Mouse (Mus musculus) kidney, adult 2 months (tissue): ENCODE measurements around the gene Vhl. TPM values are rescaled to one million over a fixed set of nuclear protein-coding genes. Genes with fewer than 3 reads are reported as not detected.

Experiments used
- DNase-seq: peaks from one replicate; pipeline ENCODE4 v3.0.0; 2021
- H3K27ac ChIP-seq: fragments of 200-500 bp; 2 replicates; pipeline ENCODE4 v1.5.1; 2012; ENCODE audit warnings: low read depth, low read length, control low read depth, inconsistent platforms; ENCODE audit not compliant: insufficient read depth
- H3K27me3 ChIP-seq: fragments of 200-500 bp; replicated peaks from 2 replicates; pipeline ENCODE4 v1.6.1; 2012; ENCODE audit warnings: mild to moderate bottlenecking, moderate library complexity, low read length, inconsistent platforms; ENCODE audit not compliant: control insufficient read depth, insufficient read depth
- H3K36me3 ChIP-seq: fragments of 200-500 bp; 2 replicates; pipeline ENCODE4 v1.6.1; 2012; ENCODE audit warnings: mild to moderate bottlenecking, moderate library complexity, low read length, inconsistent platforms; ENCODE audit not compliant: control insufficient read depth, insufficient read depth
- H3K4me1 ChIP-seq: fragments of 200-500 bp; 2 replicates; pipeline ENCODE4 v1.6.1; 2011; ENCODE audit warnings: low read length; ENCODE audit not compliant: control insufficient read depth, insufficient read depth
- H3K4me3 ChIP-seq: fragments of 200-500 bp; 2 replicates; pipeline ENCODE4 v1.5.1; 2011; ENCODE audit warnings: mild to moderate bottlenecking, low read depth, low read length, control low read depth; ENCODE audit not compliant: insufficient read depth
- CTCF ChIP-seq: fragments of 200-500 bp; conservative IDR thresholded peaks from 2 replicates; pipeline ENCODE4 v1.5.1; 2011; ENCODE audit warnings: low read depth, mild to moderate bottlenecking, control low read depth, low read length, moderate library complexity, mixed read lengths; ENCODE audit not compliant: insufficient read depth, insufficient read length
- POLR2A ChIP-seq: fragments of 200-500 bp; IDR thresholded peaks from one replicate; pipeline ENCODE4 v1.6.1; 2011; ENCODE audit warnings: low read depth, low read length, control low read depth
- whole genome bisulfite sequencing: fragments of 180-500 bp; shearing (Covaris S2); methylation state at CpG from one replicate; pipeline ENCODE4 v1.1.7; 2018; 5-methylcytosine and 5-hydroxymethylcytosine counted together
- polyA plus RNA-seq: library from polyadenylated mRNA; depleted of rRNA; stranded (reverse); fragments of >200 nt; gene quantifications from 2 replicates; pipeline ENCODE4 v1.2.3, GENCODE M21; 2012

Gene Vhl
- polyA plus RNA-seq, 1 experiment, result 24.6 TPM

DNA sequence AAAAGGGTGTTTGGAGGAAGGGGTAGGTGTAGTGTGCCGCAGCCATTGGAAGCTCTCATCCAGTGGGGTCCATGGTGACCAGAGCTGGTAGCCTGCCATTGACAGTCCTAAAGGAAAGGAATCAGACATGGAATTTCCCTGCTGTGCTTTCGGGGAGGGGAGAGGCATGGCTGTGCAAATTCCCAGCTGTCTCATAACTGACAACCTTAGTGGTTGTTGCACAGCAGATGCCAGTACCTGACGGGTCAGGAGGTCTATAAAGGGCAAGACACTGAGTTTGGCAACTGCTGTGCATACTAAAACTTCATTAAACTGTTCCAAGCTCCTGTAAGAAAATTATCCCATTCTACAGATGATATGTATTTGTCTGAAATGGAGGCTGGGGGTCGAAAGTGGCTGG lies 25.8 kb upstream of the Vhl start:
- no peak for TF ChIP-seq CTCF
- TF ChIP-seq POLR2A, result no peak

DNA sequence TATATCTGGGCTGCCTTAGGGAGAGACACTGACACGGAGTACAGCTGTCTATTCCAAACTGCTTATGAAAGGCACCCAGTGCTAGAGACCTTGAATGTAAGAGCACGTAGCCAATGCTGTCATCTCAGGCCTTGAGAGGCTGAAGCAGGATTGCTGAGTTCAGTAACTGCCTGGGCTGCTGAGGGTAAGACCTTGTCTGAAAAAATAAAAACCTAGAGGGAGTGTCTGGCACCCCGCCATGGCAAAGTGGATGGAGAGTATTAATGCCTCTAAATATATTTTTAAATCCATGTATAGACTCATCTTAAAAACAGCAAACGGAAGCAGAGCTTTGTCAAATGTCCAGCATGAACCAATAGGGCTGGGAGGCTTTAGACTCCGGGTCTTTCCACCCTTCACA lies 23.9 kb upstream of the Vhl start:
- Histone ChIP-seq H3K27me3 (no peaks in the 10 kb centered on the region), H3K27ac (no peak overlapping the region), H3K36me3 (no peaks in the 10 kb centered on the region), H3K4me1 (no peaks in the 10 kb centered on the region), H3K4me3 (no peak overlapping the region)
- DNase-seq, result no peak
- WGBS, result 70% methylated on average over 5 of the region's 5 CpGs
- TF ChIP-seq POLR2A (no peak), CTCF (no peak)

More for the DNA sequence above, 25.8 kb upstream of the Vhl start:
- Histone ChIP-seq H3K27ac (no peak overlapping the region), H3K4me3 (no peak overlapping the region), H3K4me1 (no peaks in the 10 kb centered on the region), H3K27me3 (no peaks in the 10 kb centered on the region), H3K36me3 (no peaks in the 10 kb centered on the region)
- WGBS, result 94% methylated on average over 4 of the region's 4 CpGs
- DNase-seq, result no peak

GRCm38 (mm10) chr6:113600543-113601139 lies 23.1 kb upstream of the Vhl start, which contains the start of gene Fancd2os:
Gene Fancd2os (minus strand): TSS chr6:113600715.
- H3K4me3 ChIP-seq, result no peak within 1 kb of the TSS
- TF ChIP-seq CTCF, result no peak
- TF ChIP-seq POLR2A, result no peak
- DNase-seq, result peak; percentile 60
- peak within 1 kb of the TSS; percentile 20; the same call in 1 of the 2 replicates for H3K27ac ChIP-seq
- H3K27me3 ChIP-seq, result no peaks in the 10 kb centered on the region
- no peaks in the 10 kb centered on the region for H3K4me1 ChIP-seq
- 46% methylated on average over 23 of the region's 23 CpGs for WGBS
- no peaks in the 10 kb centered on the region for H3K36me3 ChIP-seq

GRCm38 (mm10) chr6:113602821-113603220 lies 20.9 kb upstream of the Vhl start:
- H3K36me3 ChIP-seq, result no peaks in the 10 kb centered on the region

GRCm38 (mm10) chr6:113603993-113604392 lies 19.8 kb upstream of the Vhl start:
- no peak for DNase-seq
- Histone ChIP-seq H3K36me3 (no peaks in the 10 kb centered on the region), H3K27ac (peak overlapping the region; percentile 80; the same call in 1 of the 2 replicates), H3K4me1 (peaks cover 6% of the 10 kb centered on the region; the same call in 1 of the 2 replicates), H3K27me3 (no peaks in the 10 kb centered on the region), H3K4me3 (peak overlapping the region; percentile 92; the same call in 1 of the 2 replicates)
- TF ChIP-seq POLR2A, result no peak
- 58% methylated on average over 12 of the region's 12 CpGs for WGBS

More at GRCm38 (mm10) chr6:113602821-113603220, 20.9 kb upstream of the Vhl start:
- H3K4me3 ChIP-seq, result no peak overlapping the region
- H3K4me1 ChIP-seq, result peaks cover 3% of the 10 kb centered on the region; the same call in 1 of the 2 replicates
- no peaks in the 10 kb centered on the region for H3K27me3 ChIP-seq
- no peak overlapping the region for H3K27ac ChIP-seq
- DNase-seq, result no peak
- WGBS, result 92% methylated on average over 6 of the region's 6 CpGs
- TF ChIP-seq POLR2A, result no peak
- TF ChIP-seq CTCF, result no peak

GRCm38 (mm10) chr6:113604432-113605223 lies 19.1 kb upstream of the Vhl start, which contains the start of gene Brk1:
Gene Brk1 (plus strand): TSS chr6:113604772.
- Histone ChIP-seq H3K27ac (peak within 1 kb of the TSS; percentile 80), H3K4me3 (peak within 1 kb of the TSS; percentile 92), H3K36me3 (no peaks in the 10 kb centered on the region), H3K27me3 (no peaks in the 10 kb centered on the region), H3K4me1 (peaks cover 6% of the 10 kb centered on the region; the same call in 1 of the 2 replicates)
- TF ChIP-seq CTCF, result peak; percentile 49
- TF ChIP-seq POLR2A, result peak; percentile 29
- under 1% methylated on average over 65 of the region's 65 CpGs for WGBS
- peak; percentile 94 for DNase-seq

DNA sequence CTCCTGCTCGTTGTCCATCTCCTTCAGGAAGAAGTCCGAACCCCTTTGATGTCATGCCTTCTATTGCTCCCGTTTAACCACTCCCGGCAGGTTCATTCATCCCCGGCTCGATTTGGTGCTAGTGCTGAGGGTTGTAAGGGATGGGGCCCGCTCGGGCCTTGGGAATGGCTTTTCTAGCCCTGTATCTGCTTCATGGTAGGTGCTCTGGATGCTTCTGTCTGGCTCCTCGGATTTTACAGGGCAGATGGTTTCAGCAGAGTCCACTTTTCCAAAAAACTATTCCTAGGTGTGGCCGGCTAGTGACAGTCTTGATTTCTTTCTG lies 18.6 kb upstream of the Vhl start:
- DNase-seq, result no peak
- Histone ChIP-seq H3K4me3 (peak overlapping the region; percentile 92), H3K27ac (peak overlapping the region; percentile 6; the same call in 1 of the 2 replicates), H3K36me3 (no peaks in the 10 kb centered on the region), H3K4me1 (peaks cover 6% of the 10 kb centered on the region; the same call in 1 of the 2 replicates), H3K27me3 (no peaks in the 10 kb centered on the region)
- TF ChIP-seq CTCF (no peak), POLR2A (no peak)
- 2% methylated on average over 10 of the region's 10 CpGs for WGBS
